Mouse (Mus musculus) MEL (cell line): Measurements from ENCODE around the gene Plpp6. TPM values are rescaled to one million over a fixed set of nuclear protein-coding genes. Genes with fewer than 3 reads are reported as not detected.

Source experiments
- DNase-seq: peaks from one replicate; pipeline ENCODE4 v3.0.0; 2011; ENCODE audit warnings: low read depth, low spot score
- H3K27ac ChIP-seq: 2 replicates; pipeline ENCODE4 v1.5.1; 2012; ENCODE audit warnings: low read depth, mild to moderate bottlenecking, control low read depth, low read length, moderate library complexity; ENCODE audit not compliant: control insufficient read depth
- H3K27me3 ChIP-seq, 2 experiments: fragments of 150-350 bp in 1 of 2; sonication (generic) in 1 of 2; 2 replicates each; pipeline ENCODE4 v1.6.1; 2012; ENCODE audit warnings: low read length in 2 of 2, mild to moderate bottlenecking in 2 of 2, improper control_type of control experiment in 1 of 2, moderate library complexity in 1 of 2; ENCODE audit not compliant: insufficient read depth in 2 of 2, control insufficient read depth in 1 of 2
- H3K36me3 ChIP-seq, 2 experiments: 2 replicates each; pipeline ENCODE4 v1.6.1; 2012 to 2014; ENCODE audit warnings: low read length in 2 of 2, improper control_type of control experiment in 1 of 2, inconsistent platforms in 1 of 2, mild to moderate bottlenecking in 1 of 2; ENCODE audit not compliant: insufficient read depth in 2 of 2, control insufficient read depth in 1 of 2
- H3K4me1 ChIP-seq, 2 experiments: fragments of 150-350 bp in 1 of 2; sonication (generic) in 1 of 2; 2 replicates each; pipeline ENCODE4 v1.6.1; 2012; ENCODE audit warnings: low read length in 2 of 2, improper control_type of control experiment in 1 of 2, mild to moderate bottlenecking in 1 of 2; ENCODE audit not compliant: insufficient read depth in 2 of 2, control insufficient read depth in 1 of 2
- H3K4me3 ChIP-seq, 2 experiments: fragments of 150-350 bp in 1 of 2; sonication (generic) in 1 of 2; 2 replicates each; pipeline ENCODE4 v1.5.1; 2012; ENCODE audit warnings: low read depth in 2 of 2, low read length in 2 of 2, mild to moderate bottlenecking in 2 of 2, moderate library complexity in 2 of 2, control low read depth in 1 of 2, improper control_type of control experiment in 1 of 2; ENCODE audit not compliant: control insufficient read depth in 1 of 2, insufficient read depth in 1 of 2
- H3K79me2 ChIP-seq: 2 replicates; pipeline ENCODE4 v1.6.1; 2012; ENCODE audit warnings: mild to moderate bottlenecking, low read length, moderate library complexity; ENCODE audit not compliant: control insufficient read depth, poor library complexity, insufficient read depth
- H3K9ac ChIP-seq: 2 replicates; pipeline ENCODE4 v1.6.1; 2012; ENCODE audit warnings: low read depth, mild to moderate bottlenecking, control low read depth, low read length, moderate library complexity; ENCODE audit not compliant: control insufficient read depth, poor library complexity, severe bottlenecking
- H3K9me3 ChIP-seq: fragments of 150-350 bp; sonication (generic); replicated peaks from 2 replicates; pipeline ENCODE4 v1.6.1; 2012; ENCODE audit warnings: mild to moderate bottlenecking, low read length, improper control_type of control experiment, moderate library complexity; ENCODE audit not compliant: insufficient read depth
- CHD1 ChIP-seq: IDR thresholded peaks from 2 replicates; pipeline ENCODE4 v1.6.1; 2012; ENCODE audit warnings: low read depth, mild to moderate bottlenecking, inconsistent platforms, low read length, improper control_type of control experiment
- CHD2 ChIP-seq: IDR thresholded peaks from 2 replicates; pipeline ENCODE4 v1.6.1; 2011; ENCODE audit warnings: low read length, improper control_type of control experiment
- CTCF ChIP-seq, 3 experiments: IDR thresholded peaks in 2 of 3; conservative IDR thresholded peaks in 1 of 3; 2 replicates each; pipeline ENCODE4 v1.5.1; 2011 to 2012; ENCODE audit warnings: low read length in 3 of 3, low read depth in 2 of 3, mild to moderate bottlenecking in 2 of 3, improper control_type of control experiment in 1 of 3, inconsistent platforms in 1 of 3, mixed read lengths in 1 of 3, moderate library complexity in 1 of 3; ENCODE audit not compliant: control insufficient read depth in 1 of 3, insufficient read depth in 1 of 3, poor library complexity in 1 of 3, severe bottlenecking in 1 of 3
- E2F4 ChIP-seq: IDR thresholded peaks from 2 replicates; pipeline ENCODE4 v1.6.1; 2011; ENCODE audit warnings: low read depth, low read length, improper control_type of control experiment, borderline replicate concordance
- ELF1 ChIP-seq: IDR thresholded peaks from 2 replicates; pipeline ENCODE4 v1.6.1; 2014; ENCODE audit warnings: low read depth, mild to moderate bottlenecking, inconsistent platforms, low read length, improper control_type of control experiment, moderate library complexity
- ETS1 ChIP-seq: IDR thresholded peaks from 2 replicates; pipeline ENCODE4 v1.6.1; 2012; ENCODE audit warnings: low read depth, mild to moderate bottlenecking, inconsistent platforms, low read length, improper control_type of control experiment, moderate library complexity
- HCFC1 ChIP-seq: IDR thresholded peaks from 2 replicates; pipeline ENCODE4 v1.6.1; 2012; ENCODE audit warnings: low read depth, mild to moderate bottlenecking, inconsistent platforms, low read length, improper control_type of control experiment, moderate library complexity
- JUND ChIP-seq: IDR thresholded peaks from 2 replicates; pipeline ENCODE4 v1.6.1; 2011; ENCODE audit warnings: low read depth, mild to moderate bottlenecking, improper control_type of control experiment, low read length
- MAFK ChIP-seq: IDR thresholded peaks from 2 replicates; pipeline ENCODE4 v1.6.1; 2011; ENCODE audit warnings: low read depth, mild to moderate bottlenecking, low read length, improper control_type of control experiment, borderline replicate concordance
- MAX ChIP-seq: IDR thresholded peaks from 2 replicates; pipeline ENCODE4 v1.6.1; 2011; ENCODE audit warnings: low read length, improper control_type of control experiment
- MEF2A ChIP-seq: IDR thresholded peaks from 2 replicates; pipeline ENCODE4 v1.6.1; 2014; ENCODE audit warnings: low read depth, mild to moderate bottlenecking, inconsistent platforms, low read length, improper control_type of control experiment; ENCODE audit not compliant: poor library complexity, insufficient replicate concordance, severe bottlenecking; ENCODE audit errors: extremely low read depth
- MXI1 ChIP-seq: IDR thresholded peaks from 2 replicates; pipeline ENCODE4 v1.6.1; 2011; ENCODE audit warnings: mild to moderate bottlenecking, low read depth, low read length, improper control_type of control experiment
- MYB ChIP-seq: IDR thresholded peaks from 2 replicates; pipeline ENCODE4 v1.6.1; 2011; ENCODE audit warnings: mild to moderate bottlenecking, low read depth, low read length, improper control_type of control experiment
- MYC ChIP-seq: IDR thresholded peaks from 2 replicates; pipeline ENCODE4 v1.6.1; 2011; ENCODE audit warnings: low read depth, mild to moderate bottlenecking, low read length, improper control_type of control experiment, moderate library complexity
- NELFE ChIP-seq: IDR thresholded peaks from 2 replicates; pipeline ENCODE4 v1.6.1; 2011; ENCODE audit warnings: low read depth, low read length, improper control_type of control experiment
- NRF1 ChIP-seq: IDR thresholded peaks from 2 replicates; pipeline ENCODE4 v1.6.1; 2014; ENCODE audit warnings: low read depth, mild to moderate bottlenecking, inconsistent platforms, low read length, improper control_type of control experiment, moderate library complexity; ENCODE audit not compliant: poor library complexity, insufficient read depth, severe bottlenecking
- POLR2A ChIP-seq, 2 experiments: IDR thresholded peaks; 2 replicates each; pipeline ENCODE4 v1.6.1; 2011 to 2012; ENCODE audit warnings: low read length in 2 of 2, mild to moderate bottlenecking in 2 of 2, control low read depth in 1 of 2, improper control_type of control experiment in 1 of 2, low read depth in 1 of 2, moderate library complexity in 1 of 2; ENCODE audit not compliant: control insufficient read depth in 1 of 2, insufficient read depth in 1 of 2, poor library complexity in 1 of 2
- POLR2AphosphoS5 ChIP-seq: IDR thresholded peaks from 2 replicates; pipeline ENCODE4 v1.6.1; 2012; ENCODE audit warnings: low read depth, borderline replicate concordance, mild to moderate bottlenecking, inconsistent platforms, low read length, moderate library complexity, mixed read lengths
- RAD21 ChIP-seq: IDR thresholded peaks from 2 replicates; pipeline ENCODE4 v1.6.1; 2011; ENCODE audit warnings: mild to moderate bottlenecking, low read depth, low read length, improper control_type of control experiment
- RCOR1 ChIP-seq: IDR thresholded peaks from 2 replicates; pipeline ENCODE4 v1.6.1; 2012; ENCODE audit warnings: low read depth, mild to moderate bottlenecking, inconsistent platforms, low read length, improper control_type of control experiment
- SIN3A ChIP-seq: IDR thresholded peaks from 2 replicates; pipeline ENCODE4 v1.6.1; 2012; ENCODE audit warnings: low read length, improper control_type of control experiment, inconsistent platforms
- SMC3 ChIP-seq: IDR thresholded peaks from 2 replicates; pipeline ENCODE4 v1.6.1; 2011; ENCODE audit warnings: low read depth, low read length, improper control_type of control experiment
- UBTF ChIP-seq: IDR thresholded peaks from 2 replicates; pipeline ENCODE4 v1.6.1; 2012; ENCODE audit warnings: low read depth, mild to moderate bottlenecking, inconsistent platforms, low read length, improper control_type of control experiment, moderate library complexity, borderline replicate concordance; ENCODE audit not compliant: insufficient read depth
- USF1 ChIP-seq: IDR thresholded peaks from 2 replicates; pipeline ENCODE4 v1.6.1; 2014; ENCODE audit warnings: low read depth, mild to moderate bottlenecking, inconsistent platforms, low read length, improper control_type of control experiment, moderate library complexity
- ZKSCAN1 ChIP-seq: IDR thresholded peaks from 2 replicates; pipeline ENCODE4 v1.6.1; 2012; ENCODE audit warnings: low read depth, mild to moderate bottlenecking, inconsistent platforms, low read length, improper control_type of control experiment, moderate library complexity
- ZNF384 ChIP-seq: IDR thresholded peaks from 2 replicates; pipeline ENCODE4 v1.6.1; 2012; ENCODE audit warnings: low read depth, mild to moderate bottlenecking, inconsistent platforms, low read length, improper control_type of control experiment
- polyA plus RNA-seq, 2 experiments: library from polyadenylated mRNA; stranded (reverse) in 1 of 2; unstranded in 1 of 2; fragments of >175 nt in 1 of 2; fragments of >200 nt in 1 of 2; gene quantifications; 2 replicates each; pipeline versions ENCODE4 v1.2.1 to v1.2.4; 2012; ENCODE audit warnings: low replicate concordance in 2 of 2, low read depth in 1 of 2; ENCODE audit not compliant: insufficient read length in 2 of 2, insufficient read depth in 1 of 2, missing spikeins in 1 of 2
- total RNA-seq: library from RNA; depleted of rRNA; stranded (reverse); fragments of 300-350 nt; gene quantifications from 2 replicates; pipeline ENCODE4 v1.2.3, GENCODE M21; 2012

Gene Plpp6
- total and polyA plus RNA-seq, 3 experiments, result 0.08 to 1.9 TPM; not detected in 1

DNA sequence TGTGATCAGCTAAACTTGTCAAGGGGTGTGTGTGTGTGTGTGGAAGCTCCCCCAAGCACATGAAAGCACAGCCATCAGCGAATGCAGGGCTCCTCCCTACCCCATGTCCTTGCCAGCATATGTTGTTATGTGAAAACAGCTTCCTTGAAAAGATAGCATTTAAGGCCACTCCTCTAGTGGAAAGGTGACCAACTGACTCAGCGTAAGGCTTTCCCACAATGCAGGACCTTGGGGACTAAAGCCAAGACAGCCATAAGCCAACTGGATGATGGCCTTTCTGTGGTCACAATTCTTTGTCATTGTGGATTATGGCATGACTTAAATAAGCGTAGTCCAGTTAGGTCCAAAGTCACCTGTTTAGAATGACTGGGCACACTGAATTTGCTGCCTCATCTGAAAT lies 28.9 kb upstream of the Plpp6 start:
- Histone ChIP-seq H3K4me1 (no peaks in the 10 kb centered on the region), H3K79me2 (no peaks in the 10 kb centered on the region), H3K27me3 (peaks cover 1 to 2% of the 10 kb centered on the region in 2 experiments; a peak in 2 of 4 replicates)
- no peak for TF ChIP-seq POLR2A (IDR thresholded peaks at IDR 0.05; ENCODE audit: control insufficient read depth in 1 of 2, insufficient read depth in 1 of 2, low read depth in 1 of 2, low read length in 2 of 2, poor library complexity in 1 of 2)
- TF ChIP-seq POLR2AphosphoS5, result no peak
- no peak for TF ChIP-seq E2F4
- no peak for TF ChIP-seq CTCF (IDR thresholded peaks at IDR 0.05 in 2 of 3, conservative IDR thresholded peaks at IDR 0.05 in 1 of 3; ENCODE audit: control insufficient read depth in 1 of 3, insufficient read depth in 1 of 3, low read depth in 2 of 3, low read length in 3 of 3, poor library complexity in 1 of 3, severe bottlenecking in 1 of 3)
- no peak for TF ChIP-seq MAX
- no peak for TF ChIP-seq MXI1
- no peak for TF ChIP-seq MAFK
- TF ChIP-seq, all 39 proteins: peak for 0
- Histone ChIP-seq H3K27ac (no peak overlapping the region), H3K4me3 (no peak overlapping the region), H3K9me3 (no peaks in the 10 kb centered on the region), H3K36me3 (no peaks in the 10 kb centered on the region), H3K9ac (no peak overlapping the region)
- no peak for DNase-seq

DNA sequence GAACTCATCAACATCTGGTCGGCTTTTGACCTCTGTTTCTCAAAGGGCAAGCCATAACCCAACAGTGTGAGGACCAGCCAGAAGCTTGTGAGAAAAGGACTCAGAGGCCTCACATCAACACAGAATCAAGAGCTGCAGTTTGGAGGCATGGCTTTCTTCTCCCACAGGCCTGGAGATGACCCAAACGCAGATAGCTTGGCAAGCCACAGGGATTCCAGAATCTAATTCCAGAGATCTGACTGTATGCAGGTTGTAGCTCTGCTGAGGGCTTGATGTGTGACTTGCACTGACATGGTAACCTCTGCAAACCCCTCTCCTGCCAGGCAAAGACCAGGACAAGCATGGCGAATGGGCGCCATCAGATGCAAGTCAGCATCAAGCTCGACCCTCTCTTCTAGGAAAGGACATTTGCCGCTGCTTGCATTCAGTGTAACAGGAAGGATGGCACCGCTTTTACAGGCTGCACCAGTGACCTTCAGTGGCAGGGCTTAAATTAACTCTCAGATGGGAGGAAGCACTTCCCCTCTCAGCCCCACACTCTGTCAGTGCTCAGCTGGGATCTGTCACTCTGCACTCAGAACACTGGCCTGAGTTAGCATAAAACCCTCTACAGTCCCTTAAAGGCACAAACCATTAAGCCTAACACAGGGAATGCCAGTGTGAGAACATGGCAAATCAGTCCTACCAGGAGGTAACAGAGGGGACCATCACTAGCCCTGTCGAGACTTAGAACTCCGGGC lies 23.4 kb upstream of the Plpp6 start:
- Histone ChIP-seq H3K27me3 (peaks cover 0 to 5% of the 10 kb centered on the region in 2 experiments; a peak in 2 of 4 replicates), H3K4me3 (no peak overlapping the region), H3K4me1 (no peaks in the 10 kb centered on the region), H3K27ac (no peak overlapping the region), H3K9me3 (no peaks in the 10 kb centered on the region), H3K36me3 (no peaks in the 10 kb centered on the region), H3K9ac (no peak overlapping the region), H3K79me2 (no peaks in the 10 kb centered on the region)
- no peak for DNase-seq
- no peak for TF ChIP-seq MEF2A
- TF ChIP-seq USF1, result no peak
- TF ChIP-seq JUND, result no peak

DNA sequence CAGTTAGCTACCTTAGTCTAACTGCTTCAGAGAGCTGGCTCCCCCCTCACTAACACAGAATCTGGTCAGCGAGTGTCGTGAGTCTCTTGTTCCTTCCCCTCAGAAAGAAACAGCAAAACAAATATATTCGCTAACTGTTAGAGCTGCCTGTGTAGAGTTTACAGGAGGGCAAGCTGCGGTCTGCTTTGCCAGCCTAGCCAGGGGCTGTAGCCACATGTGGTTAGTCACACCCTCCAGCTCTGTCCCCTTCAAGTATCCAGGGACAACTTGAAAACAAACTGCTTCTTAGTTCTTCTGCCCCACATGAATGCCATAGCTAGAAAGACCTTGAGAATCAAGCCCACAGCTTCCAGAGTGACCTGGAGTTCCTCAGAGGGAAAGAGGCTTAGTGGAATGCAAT lies 22.5 kb upstream of the Plpp6 start:
- H3K27me3 ChIP-seq, result peaks cover 0 to 8% of the 10 kb centered on the region in 2 experiments; a peak in 2 of 4 replicates
- DNase-seq, result no peak
- no peaks in the 10 kb centered on the region for H3K36me3 ChIP-seq
- no peak overlapping the region for H3K9ac ChIP-seq
- no peaks in the 10 kb centered on the region for H3K4me1 ChIP-seq
- TF ChIP-seq HCFC1 (no peak), NRF1 (no peak), ELF1 (no peak), JUND (no peak), MYC (no peak), CHD2 (no peak), ZNF384 (no peak), POLR2A (IDR thresholded peaks at IDR 0.05; ENCODE audit: control insufficient read depth in 1 of 2, insufficient read depth in 1 of 2, low read depth in 1 of 2, low read length in 2 of 2, poor library complexity in 1 of 2) (no peak), SIN3A (no peak), USF1 (no peak), E2F4 (no peak), RAD21 (no peak), MYB (no peak), ETS1 (no peak), ZKSCAN1 (no peak), UBTF (no peak), CHD1 (no peak), SMC3 (no peak), RCOR1 (no peak), NELFE (no peak)
- H3K27ac ChIP-seq, result no peak overlapping the region
- no peaks in the 10 kb centered on the region for H3K79me2 ChIP-seq
- no peak overlapping the region for H3K4me3 ChIP-seq
- no peaks in the 10 kb centered on the region for H3K9me3 ChIP-seq
